Mouse (Mus musculus): ENCODE data around the gene Aldh1a1. TPM values are rescaled to one million over a fixed set of nuclear protein-coding genes. Genes with fewer than 3 reads are reported as not detected.
"Not testable (repeated sequence)": the region's sequence is repeated elsewhere in the genome, so short reads cannot be mapped to it uniquely, and the experiment has no call there.

The Aldh1a1 gene
- polyA plus RNA-seq, 1 experiment from 2014 or later = 0.81 TPM

DNA sequence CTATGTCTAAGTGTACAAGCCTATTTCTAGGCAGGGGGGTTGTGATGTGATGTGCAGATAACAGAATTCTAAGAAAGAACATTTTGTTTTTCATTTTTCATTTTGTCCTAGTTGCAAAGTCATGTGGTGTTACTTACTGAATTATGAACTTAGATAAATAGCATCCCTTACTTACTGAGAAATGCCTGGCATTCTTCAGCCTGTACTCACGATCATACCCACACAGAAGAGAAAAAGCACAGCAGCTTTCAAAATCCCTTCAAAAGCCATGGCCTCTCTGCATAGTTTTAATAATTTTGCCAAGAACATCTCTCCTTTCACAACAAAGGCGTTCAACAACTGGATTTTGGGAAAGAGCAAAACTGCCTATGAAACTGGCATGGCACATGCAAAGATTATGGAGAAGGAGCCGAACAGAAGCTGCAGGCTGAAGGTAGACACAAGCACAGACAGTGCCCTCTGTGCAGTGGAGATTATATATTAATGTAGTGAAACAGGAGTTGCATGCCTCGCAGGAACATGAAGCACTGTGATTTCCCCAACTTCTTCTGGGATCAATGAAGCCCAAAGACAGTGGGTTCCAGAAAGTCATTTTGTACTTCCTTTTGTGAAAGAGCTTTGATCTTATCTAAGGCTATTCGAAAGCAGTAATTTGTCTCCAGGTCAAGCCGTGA lies 21.3 kb downstream of the Aldh1a1 start:
- no peak for ATAC-seq (ENCODE audit: low read depth)
- Histone ChIP-seq H3K4me3 (replicated peaks) (no peak overlapping the region), H3K9me3 (replicated peaks) (no peaks in the 10 kb centered on the region), H3K27me3 (no peaks in the 10 kb centered on the region), H3K36me3 (no peaks in the 10 kb centered on the region), H3K4me1 (replicated peaks) (no peaks in the 10 kb centered on the region), H3K9ac (no peak overlapping the region), H3K4me2 (no peak overlapping the region), H3K27ac (no peak overlapping the region)
- WGBS (ENCODE audit: insufficient replicate concordance) = 61% methylated on average over 6 of the region's 6 CpGs
- DNase-seq = no peak

DNA sequence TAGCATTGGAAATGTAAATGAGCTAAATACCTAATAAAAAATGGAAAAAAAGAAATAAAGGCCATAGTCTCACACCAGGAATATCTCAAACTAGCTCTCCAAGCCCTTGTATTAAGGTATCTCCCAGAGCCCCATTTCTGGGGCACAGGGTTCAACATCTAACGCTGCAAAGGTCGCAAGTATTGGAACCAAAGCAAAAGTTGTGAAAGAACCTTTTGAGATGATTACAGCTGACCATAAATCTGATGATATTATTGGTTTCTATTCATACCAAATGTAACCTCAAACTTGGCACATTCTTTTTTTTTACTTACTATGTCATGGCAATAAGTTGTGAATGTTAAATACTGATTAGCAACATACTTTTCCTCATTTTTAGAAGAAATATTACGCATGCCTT lies 24.0 kb downstream of the Aldh1a1 start:
- no peaks in the 10 kb centered on the region for H3K4me1 ChIP-seq (replicated peaks)
- WGBS (ENCODE audit: insufficient replicate concordance) = 73% methylated on average over 3 of the region's 3 CpGs
- H3K4me2 ChIP-seq = no peak overlapping the region
- DNase-seq (no peak), ATAC-seq (ENCODE audit: low read depth) (no peak)
- H3K4me3 ChIP-seq (replicated peaks) = no peak overlapping the region
- H3K9me3 ChIP-seq (replicated peaks) = no peaks in the 10 kb centered on the region
- H3K27me3 ChIP-seq = no peaks in the 10 kb centered on the region
- H3K27ac ChIP-seq = no peak overlapping the region
- no peak overlapping the region for H3K9ac ChIP-seq
- H3K36me3 ChIP-seq = no peaks in the 10 kb centered on the region

DNA sequence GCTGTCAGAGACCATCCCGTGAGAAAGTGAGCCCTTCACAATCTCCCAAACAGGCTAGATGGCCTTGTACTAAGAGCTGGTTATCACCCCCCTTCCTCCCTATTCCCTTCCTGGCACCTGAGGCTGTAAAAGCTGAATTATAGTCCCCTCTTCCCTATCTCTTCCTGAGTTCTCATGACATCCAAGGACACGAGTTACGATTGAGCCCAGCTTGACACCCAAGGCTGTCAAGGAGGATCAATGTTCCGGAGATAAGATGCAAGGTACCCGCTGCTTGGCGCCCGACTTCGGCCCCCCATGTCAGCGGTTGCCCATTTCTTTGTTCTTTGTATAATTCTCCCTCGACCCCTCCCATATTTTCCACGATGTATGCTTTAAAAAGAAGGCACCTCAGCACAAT lies 36.6 kb downstream of the Aldh1a1 start:
- H3K27me3 ChIP-seq; H3K36me3 ChIP-seq; H3K27ac ChIP-seq; DNase-seq; H3K4me2 ChIP-seq; H3K4me1 ChIP-seq (replicated peaks); H3K9me3 ChIP-seq (replicated peaks); H3K9ac ChIP-seq; H3K4me3 ChIP-seq (replicated peaks); ATAC-seq (ENCODE audit: low read depth): not testable (repeated sequence)
- WGBS (ENCODE audit: insufficient replicate concordance) = 69% methylated on average over 11 of the region's 11 CpGs

DNA sequence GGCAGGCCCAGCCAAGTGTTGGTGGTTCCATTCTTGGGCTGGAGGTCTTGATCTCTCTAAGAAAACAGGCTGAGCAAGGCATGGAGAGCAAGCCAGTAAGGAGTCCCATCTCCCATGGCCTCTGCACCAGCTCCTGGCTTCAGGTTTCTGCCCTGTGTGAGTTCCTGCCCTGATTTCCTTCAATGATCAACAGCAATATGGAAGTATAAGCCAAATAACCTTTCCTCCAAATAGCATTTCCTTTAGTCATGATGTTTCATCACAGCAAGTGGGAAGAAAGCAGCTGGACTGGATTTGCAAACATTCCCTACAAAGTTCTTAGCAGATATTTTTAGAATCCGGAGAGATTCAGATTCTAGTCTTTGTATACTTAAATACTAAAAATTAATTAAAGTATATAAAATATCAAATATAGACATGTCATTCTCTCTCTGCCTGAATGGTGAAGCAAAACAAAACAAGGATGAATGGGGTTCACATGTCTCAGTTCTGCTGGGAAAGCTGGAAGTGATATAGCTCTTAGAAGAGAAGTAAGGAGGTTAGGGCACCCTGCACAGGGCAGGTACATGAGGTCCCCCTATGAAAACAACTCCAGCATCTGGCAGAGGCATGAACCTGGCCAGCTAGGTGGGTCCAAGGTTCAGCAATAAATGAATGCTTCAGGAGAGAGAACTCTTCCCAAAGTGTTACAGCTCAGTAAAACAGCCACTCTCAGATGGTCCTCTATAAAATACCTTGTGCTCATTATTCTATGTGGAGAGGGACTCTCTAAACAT lies 37.6 kb downstream of the Aldh1a1 start:
- WGBS (ENCODE audit: insufficient replicate concordance) = 60% methylated on average over 1 of the region's 1 CpGs
- Histone ChIP-seq H3K4me1 (replicated peaks) (no peaks in the 10 kb centered on the region), H3K27me3 (no peaks in the 10 kb centered on the region), H3K9me3 (replicated peaks) (no peaks in the 10 kb centered on the region), H3K4me2 (no peak overlapping the region), H3K27ac (no peak overlapping the region), H3K9ac (no peak overlapping the region), H3K36me3 (no peaks in the 10 kb centered on the region), H3K4me3 (replicated peaks) (no peak overlapping the region)
- no peak for ATAC-seq (ENCODE audit: low read depth)
- no peak for DNase-seq

DNA sequence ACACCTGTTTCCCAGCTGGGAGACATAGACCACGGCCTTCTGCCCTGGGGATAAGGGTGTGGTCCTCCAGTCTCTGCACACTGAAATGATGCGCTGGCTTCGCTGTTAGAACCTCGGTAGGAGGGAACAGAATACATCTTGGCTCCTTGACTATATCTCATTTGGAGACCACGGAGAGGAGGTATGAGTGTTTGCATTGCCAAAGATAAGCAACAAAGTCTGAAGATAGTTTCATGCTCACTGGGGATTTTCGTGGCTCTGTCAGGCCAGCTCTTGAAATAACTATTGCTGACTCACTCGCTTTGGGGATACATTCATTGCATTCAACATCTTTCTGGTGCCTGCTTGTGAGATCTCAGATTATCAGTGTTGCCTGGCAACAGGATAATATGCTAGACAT lies 44.0 kb downstream of the Aldh1a1 start:
- ATAC-seq (ENCODE audit: low read depth) = no peak
- Histone ChIP-seq H3K4me2 (no peak overlapping the region), H3K27me3 (no peaks in the 10 kb centered on the region), H3K36me3 (no peaks in the 10 kb centered on the region), H3K4me1 (replicated peaks) (no peaks in the 10 kb centered on the region), H3K27ac (no peak overlapping the region), H3K9ac (no peak overlapping the region), H3K9me3 (replicated peaks) (no peaks in the 10 kb centered on the region), H3K4me3 (replicated peaks) (no peak overlapping the region)
- WGBS (ENCODE audit: insufficient replicate concordance) = 42% methylated on average over 7 of the region's 7 CpGs
- no peak for DNase-seq

DNA sequence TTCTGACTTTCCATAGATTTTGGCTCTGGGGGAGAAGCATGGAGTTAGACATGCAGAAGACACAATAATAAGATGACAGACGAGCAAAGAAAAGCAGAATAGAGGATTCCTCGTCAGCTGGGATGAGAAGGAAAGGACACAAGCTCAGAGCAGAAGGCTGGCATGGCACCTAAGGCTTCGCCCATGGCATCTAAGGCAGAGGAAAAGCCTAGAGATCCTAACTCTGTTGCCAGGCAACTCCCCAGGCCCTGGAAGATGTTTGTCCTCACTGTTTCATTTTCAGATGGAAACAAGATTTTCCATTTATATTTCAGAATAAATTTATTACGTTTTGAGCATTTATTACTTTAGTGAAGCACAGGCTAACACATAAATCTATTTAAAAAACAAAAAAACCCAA lies 48.5 kb downstream of the Aldh1a1 start:
- DNase-seq = no peak
- no peak overlapping the region for H3K4me2 ChIP-seq
- no peaks in the 10 kb centered on the region for H3K9me3 ChIP-seq (replicated peaks)
- no peaks in the 10 kb centered on the region for H3K4me1 ChIP-seq (replicated peaks)
- H3K27me3 ChIP-seq = no peaks in the 10 kb centered on the region
- WGBS (ENCODE audit: insufficient replicate concordance) = 34% methylated on average over 4 of the region's 4 CpGs
- H3K36me3 ChIP-seq = no peaks in the 10 kb centered on the region
- H3K4me3 ChIP-seq (replicated peaks) = no peak overlapping the region
- no peak overlapping the region for H3K27ac ChIP-seq
- ATAC-seq (ENCODE audit: low read depth) = no peak
- no peak overlapping the region for H3K9ac ChIP-seq

DNA sequence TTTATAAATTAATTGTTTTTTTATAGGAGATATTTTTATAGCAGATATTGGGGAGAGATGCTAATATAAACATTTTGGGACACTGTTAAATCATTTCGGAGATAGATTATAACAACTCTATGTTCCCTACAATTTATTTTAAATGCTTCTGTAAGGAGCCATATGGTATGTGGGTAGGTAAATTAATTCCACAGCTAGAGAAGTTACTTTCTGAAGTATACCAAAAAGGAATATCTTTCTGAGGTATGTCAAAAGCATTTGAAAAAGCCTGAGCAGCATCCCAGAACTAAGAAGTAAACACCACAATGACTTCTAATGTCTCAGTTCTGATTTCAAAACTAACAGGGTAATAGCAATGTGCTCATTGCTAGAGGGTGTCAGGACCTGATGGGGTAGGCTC lies 49.4 kb downstream of the Aldh1a1 start:
- Histone ChIP-seq H3K9me3 (replicated peaks) (no peaks in the 10 kb centered on the region), H3K36me3 (no peaks in the 10 kb centered on the region), H3K4me3 (replicated peaks) (no peak overlapping the region), H3K27me3 (no peaks in the 10 kb centered on the region), H3K4me1 (replicated peaks) (no peaks in the 10 kb centered on the region), H3K27ac (no peak overlapping the region), H3K4me2 (no peak overlapping the region), H3K9ac (no peak overlapping the region)
- ATAC-seq (ENCODE audit: low read depth) (no peak), DNase-seq (no peak)
- WGBS (ENCODE audit: insufficient replicate concordance) = 52% methylated on average over 1 of the region's 1 CpGs

DNA sequence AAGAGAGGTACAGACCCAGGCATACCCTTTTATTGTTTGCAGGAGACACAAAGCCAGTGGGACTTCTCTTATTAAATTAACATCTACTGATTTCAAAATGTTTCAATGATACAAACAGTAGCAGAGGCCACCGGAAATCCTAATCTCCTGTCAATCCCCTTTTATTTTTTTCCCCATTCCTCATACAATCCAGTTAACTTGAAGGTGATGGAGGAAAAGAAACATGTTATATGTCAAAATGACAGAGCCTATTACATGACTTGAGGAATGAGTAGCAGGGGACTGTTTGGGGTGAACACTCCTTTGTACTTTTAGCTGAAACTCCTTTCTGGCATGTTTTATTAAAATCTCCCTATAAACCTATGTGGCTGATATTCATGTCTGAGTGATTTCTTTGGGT lies 51.3 kb downstream of the Aldh1a1 start:
- 65% methylated on average over 1 of the region's 1 CpGs for whole genome bisulfite sequencing (ENCODE audit: insufficient replicate concordance)
- H3K36me3 ChIP-seq = no peaks in the 10 kb centered on the region
- DNase-seq (no peak), ATAC-seq (ENCODE audit: low read depth) (no peak)
- H3K4me3 ChIP-seq (replicated peaks) = no peak overlapping the region
- H3K9me3 ChIP-seq (replicated peaks) = no peaks in the 10 kb centered on the region
- H3K4me1 ChIP-seq (replicated peaks) = no peaks in the 10 kb centered on the region
- no peak overlapping the region for H3K27ac ChIP-seq
- H3K27me3 ChIP-seq = no peaks in the 10 kb centered on the region
- no peak overlapping the region for H3K9ac ChIP-seq
- H3K4me2 ChIP-seq = no peak overlapping the region

DNA sequence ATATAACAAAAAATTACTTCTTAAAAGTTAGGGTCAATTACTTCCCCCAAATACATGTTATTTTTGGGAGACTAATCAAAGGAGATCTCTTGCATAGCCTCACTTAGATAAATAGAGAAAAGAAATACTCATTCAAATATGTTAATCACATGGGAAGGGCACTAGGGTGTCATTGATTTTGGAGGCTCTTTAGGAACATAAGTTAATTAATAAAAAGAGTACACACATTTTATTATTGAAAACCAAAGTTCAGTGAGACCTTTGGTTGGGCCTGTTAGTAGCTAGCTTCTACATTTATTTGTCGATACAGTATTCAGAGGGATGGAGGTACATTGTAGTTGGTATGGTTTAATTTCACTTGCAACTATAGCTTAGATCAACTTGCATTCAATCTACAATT lies 52.4 kb downstream of the Aldh1a1 start:
- Histone ChIP-seq H3K4me2 (no peak overlapping the region), H3K9ac (no peak overlapping the region), H3K27me3 (no peaks in the 10 kb centered on the region), H3K9me3 (replicated peaks) (no peaks in the 10 kb centered on the region), H3K4me3 (replicated peaks) (no peak overlapping the region), H3K4me1 (replicated peaks) (no peaks in the 10 kb centered on the region), H3K36me3 (no peaks in the 10 kb centered on the region), H3K27ac (no peak overlapping the region)
- DNase-seq = no peak
- ATAC-seq (ENCODE audit: low read depth) = no peak
- 70% methylated on average over 1 of the region's 1 CpGs for WGBS (ENCODE audit: insufficient replicate concordance)

DNA sequence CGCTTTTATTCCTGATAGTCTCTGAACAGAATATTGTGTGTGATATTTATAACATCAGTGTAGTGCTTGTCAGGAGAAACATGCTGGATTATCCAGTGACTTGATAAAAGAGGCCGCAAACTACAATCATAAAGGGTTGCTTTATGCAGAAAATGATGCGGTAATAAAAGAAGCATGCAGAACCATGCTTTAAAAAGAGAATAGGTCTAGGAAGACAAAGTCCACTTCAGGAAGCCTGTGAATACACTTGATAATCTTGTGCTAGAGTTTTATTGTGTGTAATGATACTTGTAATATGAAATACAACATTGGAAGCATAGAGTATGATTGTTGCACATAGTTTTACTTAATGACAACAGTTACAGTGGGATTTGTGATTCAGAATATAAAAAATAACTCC lies 54.5 kb downstream of the Aldh1a1 start:
- no peak for DNase-seq
- WGBS (ENCODE audit: insufficient replicate concordance) = 70% methylated on average over 3 of the region's 3 CpGs
- Histone ChIP-seq H3K36me3 (no peaks in the 10 kb centered on the region), H3K9ac (no peak overlapping the region), H3K4me3 (replicated peaks) (no peak overlapping the region), H3K9me3 (replicated peaks) (no peaks in the 10 kb centered on the region), H3K4me1 (replicated peaks) (no peaks in the 10 kb centered on the region), H3K4me2 (no peak overlapping the region), H3K27ac (no peak overlapping the region), H3K27me3 (no peaks in the 10 kb centered on the region)
- no peak for ATAC-seq (ENCODE audit: low read depth)

DNA sequence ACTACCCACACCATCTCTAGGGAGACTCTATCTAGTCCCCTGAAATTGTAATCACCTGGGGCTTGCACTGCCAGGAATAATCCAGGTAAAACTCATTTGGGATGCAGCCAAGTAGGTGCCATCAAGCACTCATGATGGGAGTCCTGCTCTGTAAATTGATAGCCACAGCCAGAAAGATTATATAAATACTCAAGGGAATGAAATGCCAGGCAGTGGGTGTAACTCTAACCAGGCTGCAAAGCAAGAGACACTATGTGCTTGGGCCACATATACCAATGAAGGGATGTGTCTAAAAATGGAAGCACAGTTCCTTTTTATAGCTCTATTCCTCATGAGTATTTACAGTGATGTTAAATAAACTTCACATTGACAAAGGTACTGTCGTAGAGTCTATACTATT lies 56.9 kb downstream of the Aldh1a1 start:
- WGBS (ENCODE audit: insufficient replicate concordance) = 77% methylated on average over 1 of the region's 1 CpGs
- H3K4me3 ChIP-seq (replicated peaks) = no peak overlapping the region
- H3K36me3 ChIP-seq = no peaks in the 10 kb centered on the region
- H3K27me3 ChIP-seq = no peaks in the 10 kb centered on the region
- no peak overlapping the region for H3K9ac ChIP-seq
- no peak for ATAC-seq (ENCODE audit: low read depth)
- H3K4me1 ChIP-seq (replicated peaks) = no peaks in the 10 kb centered on the region
- H3K27ac ChIP-seq = no peak overlapping the region
- no peak for DNase-seq
- no peaks in the 10 kb centered on the region for H3K9me3 ChIP-seq (replicated peaks)
- no peak overlapping the region for H3K4me2 ChIP-seq

DNA sequence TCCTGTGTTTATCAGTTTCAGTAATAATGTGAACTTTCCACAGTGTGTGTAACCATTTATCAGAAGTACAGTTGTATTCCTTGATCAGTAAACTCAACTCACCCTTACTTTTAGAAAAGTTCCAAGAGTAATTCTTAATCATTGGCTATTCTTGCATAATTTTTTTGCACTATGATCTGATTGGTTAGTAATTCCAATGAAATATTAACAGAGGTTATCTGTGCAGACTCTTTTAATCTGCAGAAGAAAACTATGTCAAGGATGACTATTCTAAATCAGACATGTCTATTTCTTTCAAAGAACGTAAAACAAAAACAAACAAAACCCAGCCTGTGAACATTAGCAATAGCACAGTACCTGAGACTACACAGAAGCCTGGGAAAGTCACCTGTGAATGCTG lies 62.9 kb downstream of the Aldh1a1 start:
- DNase-seq = no peak
- Histone ChIP-seq H3K4me2 (no peak overlapping the region), H3K27me3 (no peaks in the 10 kb centered on the region), H3K27ac (no peak overlapping the region), H3K4me1 (replicated peaks) (peaks cover 11% of the 10 kb centered on the region), H3K4me3 (replicated peaks) (no peak overlapping the region), H3K9ac (no peak overlapping the region), H3K9me3 (replicated peaks) (no peaks in the 10 kb centered on the region), H3K36me3 (no peaks in the 10 kb centered on the region)
- WGBS (ENCODE audit: insufficient replicate concordance) = 63% methylated on average over 1 of the region's 1 CpGs
- ATAC-seq (ENCODE audit: low read depth) = no peak
